Mouse (Mus musculus) olfactory bulb, adult 2 months (tissue): ENCODE data around the gene Adk.

Experiments used
- CTCF ChIP-seq: fragments of 200-500 bp; IDR thresholded peaks from 2 replicates; pipeline ENCODE4 v1.5.1; 2012; ENCODE audit warnings: low read depth, mild to moderate bottlenecking, low read length, moderate library complexity; ENCODE audit not compliant: insufficient read depth
- POLR2A ChIP-seq: fragments of 200-500 bp; IDR thresholded peaks from 2 replicates; pipeline ENCODE4 v1.6.1; 2012; ENCODE audit warnings: mild to moderate bottlenecking, low read depth, low read length, moderate library complexity; ENCODE audit not compliant: insufficient read depth

GRCm38 (mm10) chr14:21086106-21086505 lies 33.7 kb downstream of the Adk start:
- TF ChIP-seq POLR2A (no peak), CTCF (no peak)
